Mouse (Mus musculus): ENCODE measurements around the gene Rasgrf1. TPM values are rescaled to one million over a fixed set of nuclear protein-coding genes. Genes with fewer than 3 reads are reported as not detected.
A peak's percentile ranks its signal among the peaks of the same experiment; 100 is the strongest.

The Rasgrf1 gene
- polyA plus RNA-seq, 1 experiment from 2014 or later = 0.74 TPM

DNA sequence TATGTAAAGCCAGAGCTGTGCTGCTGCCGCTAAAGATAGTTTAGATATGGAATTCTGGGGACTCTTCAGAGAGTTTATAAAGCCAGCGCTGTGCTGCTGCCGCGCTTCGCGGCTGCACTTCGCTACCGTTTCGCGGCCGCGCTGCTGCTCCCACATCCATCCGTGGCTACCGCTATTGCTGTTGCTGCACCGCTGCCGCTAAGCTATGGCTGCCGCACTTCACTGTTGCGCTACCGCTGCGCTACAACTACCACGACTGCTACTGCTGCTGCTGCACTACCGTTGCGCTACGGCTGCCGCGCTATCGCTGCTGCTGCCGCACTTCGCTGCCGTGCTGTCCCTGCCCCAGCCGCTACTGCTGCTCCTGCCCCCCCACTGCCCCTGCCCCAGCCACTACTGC, 30.1 kb upstream of the Rasgrf1 start:
- no peak overlapping the region for H3K27ac ChIP-seq
- no peak overlapping the region for H3K9ac ChIP-seq
- no peaks in the 10 kb centered on the region for H3K9me3 ChIP-seq
- no peak for ATAC-seq (ENCODE audit: insufficient read depth, low FRiP score, low read depth)
- no peak overlapping the region for H3K4me2 ChIP-seq
- no peak overlapping the region for H3K4me3 ChIP-seq (replicated peaks)
- H3K4me1 ChIP-seq = no peaks in the 10 kb centered on the region
- H3K36me3 ChIP-seq = no peaks in the 10 kb centered on the region
- H3K27me3 ChIP-seq (replicated peaks) = peaks cover 37% of the 10 kb centered on the region
- WGBS = 50% methylated on average over 31 of the region's 31 CpGs

DNA sequence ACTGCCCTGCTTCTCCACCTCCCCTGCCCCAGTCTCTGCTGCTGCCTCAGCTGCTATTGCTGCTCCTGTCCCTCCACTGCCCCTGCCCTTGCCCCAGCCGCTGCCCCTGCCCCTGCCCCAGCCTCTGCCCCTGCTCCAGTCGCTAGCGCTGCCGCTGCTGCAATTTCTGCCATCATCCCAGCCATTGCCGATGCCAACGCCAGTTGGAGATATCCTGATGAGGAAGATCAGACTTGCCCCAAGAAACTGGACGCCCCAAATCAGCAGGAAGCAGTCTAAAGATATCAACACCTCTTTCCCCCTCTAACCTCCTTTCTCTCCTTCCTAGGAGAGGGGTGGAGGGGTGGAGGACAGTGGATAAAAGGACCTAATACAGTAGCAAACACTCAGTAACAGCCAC, 28.2 kb upstream of the Rasgrf1 start:
- H3K27me3 ChIP-seq (replicated peaks) = peaks cover 37% of the 10 kb centered on the region
- no peak overlapping the region for H3K9ac ChIP-seq
- H3K4me2 ChIP-seq = no peak overlapping the region
- no peak overlapping the region for H3K27ac ChIP-seq
- no peak for ATAC-seq (ENCODE audit: insufficient read depth, low FRiP score, low read depth)
- no peaks in the 10 kb centered on the region for H3K4me1 ChIP-seq
- no peaks in the 10 kb centered on the region for H3K9me3 ChIP-seq
- WGBS = 64% methylated on average over 7 of the region's 7 CpGs
- H3K36me3 ChIP-seq = no peaks in the 10 kb centered on the region
- H3K4me3 ChIP-seq (replicated peaks) = no peak overlapping the region

DNA sequence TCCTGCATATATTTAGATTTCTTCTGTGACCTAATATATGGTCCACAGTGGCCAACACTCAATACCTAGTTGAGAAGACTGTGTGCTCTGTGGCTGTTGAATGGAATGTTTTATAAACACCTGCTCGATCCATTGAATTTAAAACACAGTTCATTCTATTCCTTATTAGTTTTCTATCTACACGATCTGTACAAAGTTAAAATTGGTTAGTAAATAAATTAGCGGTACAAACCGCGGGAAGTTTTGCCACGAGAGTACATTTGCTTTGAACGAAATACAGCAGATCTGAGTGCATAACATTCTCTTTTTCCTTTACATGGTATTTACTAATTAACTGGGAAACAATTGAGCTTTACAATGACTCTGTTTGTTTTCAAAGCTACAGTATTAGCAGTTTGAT, 27.1 kb upstream of the Rasgrf1 start:
- no peaks in the 10 kb centered on the region for H3K36me3 ChIP-seq
- H3K4me1 ChIP-seq = no peaks in the 10 kb centered on the region
- ATAC-seq (ENCODE audit: insufficient read depth, low FRiP score, low read depth) = no peak
- no peak overlapping the region for H3K27ac ChIP-seq
- H3K9me3 ChIP-seq = no peaks in the 10 kb centered on the region
- H3K9ac ChIP-seq = no peak overlapping the region
- peaks cover 31% of the 10 kb centered on the region for H3K27me3 ChIP-seq (replicated peaks)
- H3K4me2 ChIP-seq = no peak overlapping the region
- no peak overlapping the region for H3K4me3 ChIP-seq (replicated peaks)
- WGBS = 52% methylated on average over 7 of the region's 7 CpGs

DNA sequence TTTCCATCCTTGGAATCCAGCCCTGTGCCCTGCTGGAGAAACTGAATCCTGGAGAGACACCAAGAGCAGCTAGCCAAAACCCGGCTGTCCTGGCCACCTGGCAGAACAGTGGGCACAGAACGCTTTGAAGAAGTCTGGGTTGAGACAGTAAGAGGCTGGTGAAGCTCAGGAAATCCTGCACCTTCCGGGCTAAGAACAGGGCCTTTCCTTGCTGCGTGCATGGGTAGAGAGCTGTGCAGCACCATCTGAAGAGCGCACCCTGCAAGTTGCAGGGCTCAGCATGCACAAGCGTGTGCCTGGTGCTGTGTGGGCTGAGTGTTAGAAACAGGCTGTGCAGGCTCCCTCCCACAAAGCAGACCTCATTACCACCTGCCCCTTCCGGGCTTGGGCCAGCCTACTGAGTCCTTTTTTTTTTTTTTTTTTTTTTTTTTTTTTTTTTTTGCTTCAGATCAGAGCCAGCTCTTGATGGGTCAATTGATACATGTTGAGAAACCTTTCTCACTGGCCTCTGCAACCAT, 23.9 kb upstream of the Rasgrf1 start:
- Histone ChIP-seq H3K27ac (no peak overlapping the region), H3K4me3 (replicated peaks) (no peak overlapping the region), H3K9me3 (no peaks in the 10 kb centered on the region), H3K4me2 (no peak overlapping the region), H3K27me3 (replicated peaks) (peaks cover 24% of the 10 kb centered on the region), H3K36me3 (no peaks in the 10 kb centered on the region), H3K9ac (no peak overlapping the region), H3K4me1 (no peaks in the 10 kb centered on the region)
- no peak for ATAC-seq (ENCODE audit: insufficient read depth, low FRiP score, low read depth)
- 45% methylated on average over 7 of the region's 7 CpGs for WGBS

DNA sequence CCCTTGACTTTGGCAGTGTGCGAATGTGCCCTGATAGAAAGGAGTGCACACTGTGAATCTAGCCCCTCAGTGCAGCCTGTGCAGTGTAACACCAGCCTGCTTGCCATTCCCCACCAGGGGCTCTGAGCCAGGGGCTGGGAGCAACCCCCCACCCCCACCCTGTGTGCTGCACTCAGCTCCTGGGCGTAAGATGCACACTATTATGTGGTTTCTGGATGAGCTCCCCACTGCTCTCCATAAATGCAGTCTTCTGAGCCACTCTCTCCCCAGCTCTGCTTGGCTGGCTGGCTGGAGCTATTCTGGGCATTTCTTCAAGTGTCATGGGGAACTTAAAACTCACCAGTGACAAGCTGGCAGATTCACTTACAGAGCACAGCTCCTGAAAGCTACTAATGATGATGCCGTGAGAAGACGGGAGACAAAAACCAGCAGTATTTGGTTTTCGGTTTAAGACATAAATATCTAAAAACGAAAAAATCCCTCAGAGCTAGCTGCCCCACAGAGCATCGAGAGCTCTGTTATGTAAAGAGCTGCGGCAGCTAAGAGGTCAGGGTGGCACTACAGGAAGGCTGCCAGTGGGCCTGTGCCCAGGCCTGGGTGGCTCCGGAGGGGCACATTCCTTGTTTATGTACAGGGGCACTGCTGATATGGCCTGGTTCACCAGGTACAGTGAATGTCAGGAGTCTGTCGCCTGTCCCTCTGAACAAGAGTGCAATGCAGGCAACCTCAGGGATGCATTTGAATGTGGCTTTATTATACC, 18.0 kb upstream of the Rasgrf1 start:
- H3K27ac ChIP-seq = no peak overlapping the region
- no peak overlapping the region for H3K9ac ChIP-seq
- no peak overlapping the region for H3K4me3 ChIP-seq (replicated peaks)
- no peak for ATAC-seq (ENCODE audit: insufficient read depth, low FRiP score, low read depth)
- no peak overlapping the region for H3K4me2 ChIP-seq
- no peaks in the 10 kb centered on the region for H3K27me3 ChIP-seq (replicated peaks)
- H3K36me3 ChIP-seq = no peaks in the 10 kb centered on the region
- no peaks in the 10 kb centered on the region for H3K4me1 ChIP-seq
- no peaks in the 10 kb centered on the region for H3K9me3 ChIP-seq
- 69% methylated on average over 10 of the region's 10 CpGs for WGBS

DNA sequence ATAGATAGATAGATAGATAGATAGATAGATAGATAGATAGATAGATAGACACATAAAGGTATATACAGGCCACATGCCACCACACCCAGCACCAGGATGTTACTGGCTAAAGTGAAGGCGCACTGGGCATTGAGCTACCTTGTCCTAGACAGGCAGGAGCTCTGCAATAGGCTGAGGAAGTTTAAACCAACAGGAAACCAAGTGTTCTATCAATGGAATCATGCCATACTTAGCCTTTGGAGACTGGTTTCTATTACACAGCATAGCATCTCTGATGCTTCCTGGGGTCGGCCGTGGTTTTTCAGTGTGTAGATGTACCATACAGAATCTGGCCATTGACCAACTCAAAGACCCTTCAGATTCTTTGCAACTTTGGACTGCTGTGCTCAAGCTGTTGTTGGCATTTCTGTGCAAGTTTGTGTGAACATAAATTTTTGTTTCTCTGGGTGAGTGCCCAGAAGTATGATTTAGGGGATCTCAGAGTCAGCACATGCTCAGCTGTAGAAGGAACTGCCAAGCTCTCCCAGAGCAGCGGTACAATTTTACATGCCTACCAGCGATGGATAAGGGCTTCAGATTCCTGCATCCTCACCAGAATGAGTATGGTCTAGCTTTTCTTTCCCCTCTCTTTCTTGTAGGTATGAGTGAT, 17.0 kb upstream of the Rasgrf1 start:
- Histone ChIP-seq H3K27ac (no peak overlapping the region), H3K4me3 (replicated peaks) (no peak overlapping the region), H3K4me2 (no peak overlapping the region), H3K9ac (no peak overlapping the region), H3K27me3 (replicated peaks) (no peaks in the 10 kb centered on the region), H3K36me3 (no peaks in the 10 kb centered on the region), H3K9me3 (no peaks in the 10 kb centered on the region), H3K4me1 (no peaks in the 10 kb centered on the region)
- ATAC-seq (ENCODE audit: insufficient read depth, low FRiP score, low read depth) = no peak
- 87% methylated on average over 5 of the region's 5 CpGs for WGBS

DNA sequence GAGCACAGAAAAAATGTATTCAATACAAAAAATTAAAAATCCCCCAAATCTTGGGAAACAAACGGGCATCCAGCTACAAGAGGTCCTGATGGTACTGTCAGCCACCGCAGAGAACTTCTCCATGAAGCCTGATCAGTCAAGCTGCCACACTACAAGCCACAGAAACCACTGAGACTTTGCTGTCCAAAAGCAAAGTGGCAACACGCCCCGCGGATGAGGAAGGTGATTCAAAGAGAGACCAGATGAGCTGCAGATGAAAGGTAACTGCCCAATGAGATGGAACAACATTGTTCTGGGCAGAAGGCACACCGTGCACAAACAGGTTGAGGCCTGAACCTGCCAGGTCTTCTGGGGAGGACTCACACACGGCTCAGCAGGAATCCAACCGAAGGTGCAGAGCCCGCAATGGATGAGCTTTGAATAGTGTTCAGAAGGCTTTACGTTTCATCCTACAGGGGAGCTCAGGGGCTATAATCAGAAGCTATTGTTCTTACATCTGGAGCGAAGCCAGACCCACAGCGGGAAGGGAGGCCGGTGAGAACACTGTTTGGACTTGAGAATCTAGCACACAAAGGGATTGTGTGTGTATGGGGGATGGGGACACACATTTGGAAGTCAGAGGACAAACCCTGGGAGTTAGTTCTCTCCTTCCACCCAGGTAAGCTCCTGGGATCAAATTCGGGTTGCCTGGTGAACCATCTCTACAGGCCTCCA, 9.4 kb upstream of the Rasgrf1 start:
- 33% methylated on average over 14 of the region's 14 CpGs for WGBS

DNA sequence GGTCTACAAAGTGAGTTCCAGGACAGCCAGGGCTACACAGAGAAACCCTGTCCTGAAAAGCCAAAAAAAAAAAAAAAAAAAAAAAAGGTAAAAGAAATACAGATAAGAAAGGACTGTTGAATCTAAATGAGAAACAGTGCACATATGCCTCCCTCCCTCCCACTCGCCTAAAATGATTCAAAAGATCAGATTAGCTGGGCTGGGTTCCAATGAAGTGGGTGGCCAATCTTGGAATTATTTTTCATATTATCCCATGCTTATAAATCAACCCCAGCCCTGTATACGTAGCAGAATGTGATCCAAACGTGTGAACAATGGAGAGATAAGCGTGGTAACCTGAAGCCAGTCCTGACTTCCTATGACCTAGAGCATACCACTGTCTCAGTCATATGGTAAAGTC, 8.5 kb upstream of the Rasgrf1 start:
- no peak overlapping the region for H3K27ac ChIP-seq
- H3K4me3 ChIP-seq (replicated peaks) = no peak overlapping the region
- no peak overlapping the region for H3K9ac ChIP-seq
- H3K36me3 ChIP-seq = no peaks in the 10 kb centered on the region
- no peaks in the 10 kb centered on the region for H3K4me1 ChIP-seq
- 56% methylated on average over 4 of the region's 4 CpGs for WGBS
- 0 out of 2 replicates have a peak, but pooled peaks cover 4% of the 10 kb centered on the region for H3K27me3 ChIP-seq (replicated peaks)
- ATAC-seq (ENCODE audit: insufficient read depth, low FRiP score, low read depth) = no peak
- no peaks in the 10 kb centered on the region for H3K9me3 ChIP-seq
- H3K4me2 ChIP-seq = no peak overlapping the region

More for the DNA sequence above, 9.4 kb upstream of the Rasgrf1 start:
- Histone ChIP-seq H3K27me3 (replicated peaks) (no peaks in the 10 kb centered on the region), H3K9ac (no peak overlapping the region), H3K4me3 (replicated peaks) (no peak overlapping the region), H3K4me2 (no peak overlapping the region), H3K4me1 (no peaks in the 10 kb centered on the region), H3K27ac (no peak overlapping the region), H3K36me3 (no peaks in the 10 kb centered on the region), H3K9me3 (no peaks in the 10 kb centered on the region)
- no peak for ATAC-seq (ENCODE audit: insufficient read depth, low FRiP score, low read depth)

DNA sequence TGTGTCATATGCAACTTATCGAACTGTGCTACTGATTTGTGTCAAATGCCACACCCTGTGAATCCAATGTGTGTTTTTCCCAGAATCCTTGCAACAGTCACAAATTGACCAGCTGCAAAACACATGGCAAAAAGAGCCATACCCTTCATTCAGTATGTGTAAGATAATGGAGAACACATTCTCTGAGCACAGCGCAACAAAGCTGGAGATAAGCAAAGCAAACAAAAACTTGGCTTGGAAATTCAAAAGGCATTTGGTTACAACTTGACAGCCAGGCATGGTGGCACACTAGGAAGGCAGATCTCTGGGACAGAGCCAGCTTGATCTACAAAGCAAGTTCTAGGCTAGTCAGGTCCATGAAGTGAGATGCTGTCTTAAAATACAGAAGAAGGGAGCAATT, 6.9 kb upstream of the Rasgrf1 start:
- 54% methylated on average over 2 of the region's 2 CpGs for WGBS
- H3K27me3 ChIP-seq (replicated peaks) = peaks cover 20% of the 10 kb centered on the region
- peak; percentile 76 for ATAC-seq (ENCODE audit: insufficient read depth, low FRiP score, low read depth)
- H3K9me3 ChIP-seq = no peaks in the 10 kb centered on the region
- no peaks in the 10 kb centered on the region for H3K36me3 ChIP-seq
- no peak overlapping the region for H3K27ac ChIP-seq
- H3K4me2 ChIP-seq = no peak overlapping the region
- no peak overlapping the region for H3K4me3 ChIP-seq (replicated peaks)
- H3K9ac ChIP-seq = no peak overlapping the region
- no peaks in the 10 kb centered on the region for H3K4me1 ChIP-seq

DNA sequence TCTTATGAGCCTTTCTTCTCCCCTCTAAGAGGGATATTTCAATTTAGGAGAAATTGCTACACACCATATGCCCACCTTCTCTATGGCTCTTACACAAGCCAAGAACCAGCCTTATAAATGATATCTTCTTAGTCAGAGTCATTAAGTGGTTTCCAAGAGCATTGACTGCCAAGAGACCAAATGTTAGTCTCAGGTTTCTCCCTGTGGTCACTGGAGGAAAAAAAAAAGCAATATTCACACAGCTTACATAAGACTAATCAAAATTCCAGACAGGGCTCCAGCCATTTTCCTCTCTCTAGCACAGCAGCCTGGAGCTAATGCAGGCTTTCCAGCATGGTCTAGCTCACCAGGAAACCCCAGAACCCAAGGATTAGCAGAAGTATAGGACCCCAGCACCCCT, 3.1 kb upstream of the Rasgrf1 start:
- no peak for ATAC-seq (ENCODE audit: insufficient read depth, low FRiP score, low read depth)

DNA sequence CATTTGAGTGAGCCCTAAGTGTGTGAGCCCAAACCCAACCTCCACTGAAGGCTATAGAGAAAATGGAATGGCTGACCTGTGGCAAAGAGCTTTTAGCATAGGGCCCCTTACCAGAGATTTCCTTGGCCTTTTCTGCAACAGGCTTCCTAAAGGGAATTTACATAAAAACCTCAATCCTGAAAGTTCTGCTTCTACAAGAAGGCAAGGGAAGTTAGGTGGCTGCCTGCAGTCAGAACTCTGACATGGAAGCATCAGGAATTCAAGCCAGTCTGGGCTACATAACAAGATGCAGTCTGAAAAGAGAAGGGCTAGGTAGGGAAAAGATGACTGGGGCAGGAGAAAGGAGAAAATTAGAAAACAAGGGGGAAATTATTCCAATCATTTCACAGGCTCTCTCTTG, 1.8 kb upstream of the Rasgrf1 start:
- no peak for ATAC-seq (ENCODE audit: insufficient read depth, low FRiP score, low read depth)

More for the DNA sequence above, 3.1 kb upstream of the Rasgrf1 start:
- Histone ChIP-seq H3K27me3 (replicated peaks) (peaks cover 58% of the 10 kb centered on the region), H3K4me1 (peaks cover 21% of the 10 kb centered on the region), H3K27ac (no peak overlapping the region), H3K36me3 (no peaks in the 10 kb centered on the region), H3K4me3 (replicated peaks) (no peak overlapping the region), H3K4me2 (no peak overlapping the region), H3K9me3 (no peaks in the 10 kb centered on the region), H3K9ac (no peak overlapping the region)

DNA sequence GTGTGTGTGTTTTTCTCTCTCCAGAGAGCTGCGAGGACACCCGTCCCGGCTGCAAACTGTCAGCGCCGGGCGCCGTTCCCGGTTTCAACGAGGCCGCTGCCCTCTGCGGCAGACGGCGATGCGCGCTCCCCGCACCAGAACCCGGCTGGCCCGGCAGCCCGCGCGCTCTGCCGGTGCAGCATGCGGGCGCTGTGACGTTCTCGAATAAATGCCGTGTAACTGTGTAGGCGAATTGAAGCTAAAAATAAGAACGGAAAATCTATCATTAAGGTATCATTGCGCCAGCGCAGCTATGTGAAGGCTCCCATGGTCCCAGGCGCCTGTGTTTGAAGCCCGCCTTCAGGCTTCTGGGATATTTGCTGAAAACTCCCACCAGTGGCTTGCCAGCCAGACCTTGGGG, 1.1 kb upstream of the Rasgrf1 start:
- Histone ChIP-seq H3K9ac (no peak overlapping the region), H3K4me3 (replicated peaks) (peak overlapping the region; percentile 51), H3K4me2 (peak overlapping the region; percentile 97), H3K27ac (no peak overlapping the region), H3K27me3 (replicated peaks) (peaks cover 71% of the 10 kb centered on the region), H3K4me1 (peaks cover 21% of the 10 kb centered on the region), H3K36me3 (no peaks in the 10 kb centered on the region), H3K9me3 (no peaks in the 10 kb centered on the region)
- no peak for ATAC-seq (ENCODE audit: insufficient read depth, low FRiP score, low read depth)
- under 1% methylated on average over 32 of the region's 33 CpGs for WGBS

More for the DNA sequence above, 1.8 kb upstream of the Rasgrf1 start:
- Histone ChIP-seq H3K4me1 (peaks cover 21% of the 10 kb centered on the region), H3K4me2 (no peak overlapping the region), H3K27me3 (replicated peaks) (peaks cover 70% of the 10 kb centered on the region), H3K36me3 (no peaks in the 10 kb centered on the region), H3K9ac (no peak overlapping the region), H3K4me3 (replicated peaks) (no peak overlapping the region), H3K27ac (no peak overlapping the region), H3K9me3 (no peaks in the 10 kb centered on the region)

All from stomach, embryonic 15.5 days (tissue).